Mouse (Mus musculus) CH12F3 (cell line): Measurements from ENCODE around the gene Eipr1.
"Not testable (repeated sequence)": the region's sequence is repeated elsewhere in the genome, so short reads cannot be mapped to it uniquely, and the experiment has no call there.

Source experiments
- in situ Hi-C: fragments of 300-500 bp; cut with MboI; formaldehyde crosslinking; loops from 2 replicates; pipeline ENCODE4 v1.14.3; 2020; ENCODE audit warnings: low sequenced_read_pairs

Eipr1 gene

GRCm38 (mm10) chr12:28751508-28752263, at the start of gene Eipr1:
Gene Eipr1, plus strand, starts transcription at chr12:28751803.
- in situ Hi-C loops = no loop called here

DNA sequence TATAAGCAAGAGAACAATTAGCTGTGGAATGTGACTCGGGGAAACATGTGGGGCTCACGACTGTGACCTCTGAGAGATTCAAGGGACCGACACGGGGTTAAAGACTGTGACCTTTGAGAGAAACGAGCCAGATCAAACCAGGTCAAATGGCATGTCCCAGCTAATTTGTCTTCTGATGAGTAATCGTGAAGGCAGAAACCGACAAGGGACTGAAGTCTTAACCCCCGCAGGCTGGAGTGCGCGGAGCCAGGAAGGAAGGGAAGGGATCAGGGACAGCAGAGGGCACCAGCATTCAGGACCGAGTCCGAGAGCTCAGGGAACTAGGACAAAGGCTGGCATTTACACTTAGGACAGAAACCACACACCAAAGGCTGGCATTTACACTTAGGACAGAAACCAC, 47.2 kb upstream of the Eipr1 start:
- in situ Hi-C loops = no loop called here

DNA sequence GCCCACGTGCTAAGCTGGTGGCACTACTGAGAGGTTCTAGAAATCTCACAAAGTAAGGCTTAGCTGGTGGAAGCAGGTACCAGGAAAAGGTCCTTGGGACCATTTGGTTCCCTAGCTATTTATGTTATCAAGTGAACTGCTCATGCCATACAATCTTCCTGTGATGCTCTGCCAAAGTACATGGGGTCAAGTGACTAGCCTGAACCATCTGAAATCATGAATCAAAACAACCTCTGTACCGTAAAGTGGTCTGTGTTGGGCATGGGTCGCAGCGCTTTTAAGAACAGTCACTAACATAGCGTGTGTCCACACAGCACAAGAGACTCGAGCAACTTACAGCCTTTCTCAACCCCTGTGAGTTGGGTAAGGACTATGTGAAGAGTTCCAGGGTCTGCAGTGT, 46.4 kb upstream of the Eipr1 start:
- in situ Hi-C loops = no loop called here

DNA sequence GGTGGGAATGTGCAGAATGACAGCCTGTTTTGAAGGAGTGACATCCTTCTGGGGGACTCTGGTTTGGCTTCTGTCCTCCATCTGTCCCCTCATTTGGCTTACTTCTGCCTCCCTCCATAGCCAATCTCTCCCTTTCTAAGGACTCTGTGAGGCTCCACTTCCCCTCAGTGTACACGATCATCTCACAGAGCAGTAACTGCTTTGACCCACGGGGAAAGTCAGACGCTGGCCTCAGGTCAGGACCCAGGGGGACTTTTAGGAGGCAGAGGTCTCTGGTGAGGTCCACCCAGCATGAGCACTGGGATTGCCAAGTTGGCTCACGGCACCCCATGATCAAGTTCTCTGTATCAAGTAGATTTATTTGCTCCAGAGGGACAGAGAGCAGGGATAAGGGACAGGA, 43.4 kb upstream of the Eipr1 start:
- in situ Hi-C loops = no loop called here

GRCm38 (mm10) chr12:28710566-28711185, 40.9 kb upstream of the Eipr1 start:
- in situ Hi-C loops = no loop called here

DNA sequence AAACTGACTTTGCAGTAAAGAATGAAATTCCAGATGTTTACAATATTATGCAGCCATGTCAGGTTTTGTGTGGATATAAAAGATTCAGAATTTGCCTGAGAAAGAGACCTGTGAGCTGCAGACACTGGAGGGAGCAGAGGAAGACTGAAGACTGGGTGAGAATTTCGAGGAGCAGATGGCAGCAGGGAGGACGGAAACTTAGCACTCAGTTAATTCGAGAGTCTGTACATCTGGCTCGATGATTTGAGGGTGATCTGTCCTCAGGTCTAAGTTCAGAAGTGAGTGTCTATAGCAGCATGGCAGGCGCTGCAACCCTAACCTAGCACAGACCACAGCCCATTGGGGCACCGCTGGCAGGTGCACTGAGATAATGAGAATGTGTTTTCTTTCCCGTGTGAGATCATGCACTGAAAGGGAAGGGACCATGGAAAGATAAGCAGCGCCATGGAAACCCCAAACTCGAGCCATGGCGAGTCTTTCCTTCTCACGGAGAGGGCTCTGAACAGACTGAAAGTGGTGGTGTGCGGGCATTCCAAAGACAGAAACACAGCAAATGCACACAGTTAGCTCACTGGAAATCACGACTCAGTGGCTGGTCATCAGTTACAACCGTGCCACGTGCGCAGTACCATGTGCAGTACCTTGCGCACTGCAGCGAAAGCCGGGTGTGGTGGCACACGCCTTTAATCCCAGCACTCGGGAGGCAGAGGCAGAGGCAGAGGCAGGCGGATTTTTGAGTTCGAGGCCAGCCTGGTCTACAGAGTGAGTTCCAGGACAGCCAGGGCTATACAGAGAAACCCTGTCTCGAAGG, 36.6 kb upstream of the Eipr1 start:
- in situ Hi-C loops = no loop called here

DNA sequence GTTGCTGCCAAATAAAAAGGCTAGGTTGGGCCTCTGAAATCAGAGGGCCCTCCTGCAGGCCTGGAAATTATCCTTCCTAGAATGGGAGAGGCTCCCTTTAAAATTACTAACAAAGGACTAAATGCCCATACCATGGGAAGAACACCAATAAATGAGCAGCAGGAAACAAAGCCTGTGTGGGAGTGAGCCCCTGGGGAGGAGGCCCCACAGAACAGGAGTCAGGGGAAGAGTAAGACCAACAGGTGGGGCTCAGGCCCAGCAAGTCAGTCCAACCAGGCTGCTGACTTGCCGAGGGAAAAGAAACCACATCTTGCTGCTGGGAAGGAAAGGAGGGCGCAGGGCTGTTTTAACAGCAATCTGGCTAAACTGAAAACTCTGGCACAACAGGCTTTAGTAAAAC, 34.5 kb upstream of the Eipr1 start:
- in situ Hi-C loops = no loop called here

DNA sequence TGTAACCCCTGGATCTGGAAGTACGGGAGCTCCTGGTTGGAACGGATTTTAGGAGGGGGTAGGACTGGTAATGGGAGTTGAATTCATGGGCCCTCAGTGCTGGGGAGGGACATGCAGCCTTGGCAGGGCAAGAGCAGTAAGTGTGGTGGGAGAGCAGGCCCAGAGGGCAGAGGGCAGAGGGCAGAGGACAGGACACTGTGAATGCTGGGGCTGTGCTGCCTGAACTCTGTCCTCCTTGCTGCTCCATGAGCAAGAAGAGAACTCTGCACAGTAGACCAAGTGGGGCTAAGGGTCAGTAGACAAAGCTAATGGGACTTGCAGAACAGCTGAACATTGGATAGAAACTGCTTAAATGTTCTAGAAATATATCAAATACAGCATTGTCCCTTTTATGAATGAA, 33.5 kb upstream of the Eipr1 start:
- in situ Hi-C loops = no loop called here

DNA sequence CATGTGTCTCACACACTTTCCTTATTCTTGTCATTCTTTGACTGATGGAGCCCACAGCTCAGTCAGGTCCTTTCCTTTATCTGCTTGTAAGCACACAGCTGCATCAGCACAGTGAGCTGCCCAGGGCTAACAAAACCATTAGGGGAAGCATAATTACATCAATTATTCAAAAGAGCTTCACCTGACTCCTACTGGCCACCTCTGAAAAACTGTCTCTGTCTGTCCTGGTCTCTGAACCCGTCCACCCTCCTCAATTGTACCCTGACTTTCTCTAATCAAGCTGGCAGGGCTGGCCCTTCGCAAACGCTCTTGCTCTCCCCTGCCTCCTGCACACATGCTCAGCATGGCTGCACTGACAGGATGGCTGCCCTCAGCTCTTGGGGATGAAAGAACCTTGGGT, 27.2 kb upstream of the Eipr1 start:
- in situ Hi-C loops = no loop called here

DNA sequence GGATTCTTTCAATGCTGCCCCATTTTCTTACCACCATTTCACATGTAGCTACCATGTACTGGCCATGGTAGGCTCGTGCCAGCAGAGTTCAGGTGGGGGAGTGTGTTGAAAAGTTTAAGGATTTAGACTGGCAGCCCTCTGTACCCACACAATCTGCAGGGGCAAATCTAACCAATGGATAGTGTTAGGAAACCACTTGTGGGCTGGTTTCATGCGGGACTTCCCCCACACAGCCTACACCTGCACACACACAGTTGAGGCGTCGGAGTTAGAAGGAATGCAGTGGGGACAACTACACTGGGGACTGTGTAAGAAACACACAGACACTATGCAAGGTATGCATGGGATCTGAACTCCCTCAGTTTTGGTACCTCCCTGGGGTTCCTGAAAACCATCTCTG, 25.4 kb upstream of the Eipr1 start:
- in situ Hi-C loops = no loop called here

- in situ Hi-C loops = no loop called here
These were observed 24.5 kb upstream of the Eipr1 start for GRCm38 (mm10) chr12:28727061-28727460.

DNA sequence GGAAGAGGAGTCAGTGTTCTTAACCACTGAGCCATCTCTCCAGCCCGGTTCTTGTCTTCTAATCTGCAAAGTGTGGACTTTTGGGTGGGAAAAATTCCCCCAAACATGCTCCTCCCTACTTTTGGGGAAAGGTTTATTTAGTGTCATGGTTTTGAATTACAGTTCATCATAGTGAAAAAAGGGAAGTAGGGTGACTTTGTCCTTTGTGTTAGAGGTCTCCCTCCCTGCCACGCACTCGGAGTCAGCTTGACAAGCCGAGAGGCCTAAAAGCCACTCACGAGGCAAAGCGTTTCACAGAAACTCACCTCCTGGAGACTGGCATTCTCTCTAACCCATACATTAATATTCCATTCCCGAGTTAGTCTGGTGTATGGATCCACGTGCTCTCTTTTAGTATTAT, 19.0 kb upstream of the Eipr1 start:
- in situ Hi-C loops = no loop called here

DNA sequence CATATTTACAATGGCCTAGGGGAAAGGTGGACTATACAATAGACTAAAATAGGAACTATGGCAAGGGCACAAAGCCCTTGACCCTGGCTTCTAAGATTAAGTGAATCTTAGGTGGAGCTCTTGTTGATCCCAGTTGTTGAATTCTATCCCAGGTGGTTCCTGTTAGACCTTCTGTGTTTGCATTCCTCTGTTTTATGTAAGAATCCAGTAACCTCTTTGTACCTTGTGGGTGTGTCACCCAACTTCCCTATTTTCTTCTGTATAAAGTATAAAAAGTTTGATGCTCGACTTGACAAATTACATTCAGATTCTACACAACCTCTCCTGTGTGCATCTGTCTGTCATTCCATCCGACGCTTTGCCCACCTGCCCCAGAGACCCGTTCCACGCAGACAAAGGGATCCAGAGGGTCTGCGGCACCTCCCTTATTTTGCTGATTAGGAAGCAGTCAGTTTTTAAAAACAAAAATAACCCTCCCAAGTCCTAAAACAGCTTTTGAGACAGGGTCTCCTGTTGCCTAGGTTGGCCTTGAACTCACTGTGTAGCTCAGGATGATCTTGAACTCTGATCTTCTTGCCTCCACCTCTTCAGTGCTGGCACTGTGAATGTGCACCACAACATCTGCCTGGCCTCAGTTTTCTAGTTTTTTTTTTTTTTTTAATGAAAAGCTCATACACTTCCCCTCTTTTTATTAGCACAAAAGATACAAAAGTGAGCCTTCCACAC, 17.9 kb upstream of the Eipr1 start:
- in situ Hi-C loops = not testable (repeated sequence)

GRCm38 (mm10) chr12:28734271-28734670, 17.3 kb upstream of the Eipr1 start:
- in situ Hi-C loops = no loop called here

- in situ Hi-C loops = no loop called here
These were observed 16.3 kb upstream of the Eipr1 start for GRCm38 (mm10) chr12:28735293-28735692.

GRCm38 (mm10) chr12:28743328-28743727, 8.3 kb upstream of the Eipr1 start:
- in situ Hi-C loops = no loop called here

DNA sequence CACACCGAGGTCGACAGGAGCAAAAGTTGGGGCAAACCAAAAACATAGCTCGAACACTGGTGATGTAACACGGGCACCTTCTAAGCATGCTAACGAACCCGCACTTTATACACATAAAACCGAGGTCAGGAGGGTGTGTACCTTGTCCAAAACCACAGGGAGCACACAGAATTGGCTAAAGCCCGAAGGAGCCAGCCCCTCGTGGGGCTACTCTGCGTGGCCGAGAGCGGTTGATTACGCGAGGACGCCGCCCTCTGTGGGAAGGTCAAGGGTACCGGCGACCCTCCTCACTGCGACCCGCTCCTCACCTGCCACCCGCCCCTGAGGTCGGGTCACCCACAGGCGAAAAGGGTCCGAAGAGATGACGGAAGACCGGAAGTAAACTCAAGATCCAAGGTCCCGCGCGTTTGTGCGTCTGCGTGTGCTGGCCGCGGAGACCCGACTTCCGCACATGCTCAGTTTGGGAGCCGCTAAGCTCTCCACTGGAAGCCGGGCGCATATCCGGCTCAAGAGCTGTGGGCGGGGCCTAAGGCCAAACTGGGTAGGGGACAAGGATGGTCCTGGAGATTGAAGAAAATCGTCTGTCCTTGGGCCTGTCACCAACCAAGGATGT, 1.5 kb upstream of the Eipr1 start, which contains the start of gene Trappc12:
Trappc12 (minus strand) TSS at position 452 of the 613 bp plus-strand sequence.
- in situ Hi-C loops = no loop called here

DNA sequence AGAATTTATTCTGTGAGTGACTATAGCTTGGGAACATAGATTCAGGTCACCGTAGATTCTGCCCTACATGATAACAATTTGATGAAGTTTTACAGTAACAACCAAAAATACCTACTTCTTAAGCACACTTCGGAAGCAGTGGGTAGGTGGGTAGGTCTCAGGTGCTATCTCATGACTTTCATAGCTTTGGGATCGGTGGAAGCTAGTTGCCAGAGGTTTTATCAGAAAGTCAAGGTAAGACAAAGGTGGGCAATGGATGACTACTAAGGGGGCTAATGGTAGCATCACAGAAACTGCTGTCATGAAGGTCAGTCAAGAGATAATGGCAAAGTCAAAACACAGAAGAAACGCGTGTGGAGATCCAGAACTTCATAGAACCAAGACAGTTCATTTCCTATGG, 727 bp upstream of the Eipr1 start:
- in situ Hi-C loops = no loop called here

DNA sequence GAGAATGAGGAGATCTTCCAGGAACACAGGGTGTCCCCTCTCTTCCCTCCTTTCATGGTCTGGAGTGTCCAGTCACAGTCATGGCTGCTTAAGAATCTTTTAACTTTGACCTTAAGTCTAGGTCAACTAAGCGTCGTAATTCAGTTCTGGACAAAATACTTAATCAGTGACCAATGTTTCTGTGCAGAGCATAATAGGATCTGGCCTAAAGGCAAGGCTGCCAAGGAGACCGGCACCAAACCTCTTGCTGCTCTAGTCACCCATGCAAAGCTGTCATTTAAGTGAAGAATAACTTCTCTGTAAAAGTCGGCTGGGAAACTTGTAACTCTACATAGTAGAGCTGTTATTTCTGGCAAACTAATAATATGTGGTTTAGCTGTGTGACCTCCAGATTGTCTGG, 4.4 kb downstream of the Eipr1 start:
- in situ Hi-C loops = no loop called here

DNA sequence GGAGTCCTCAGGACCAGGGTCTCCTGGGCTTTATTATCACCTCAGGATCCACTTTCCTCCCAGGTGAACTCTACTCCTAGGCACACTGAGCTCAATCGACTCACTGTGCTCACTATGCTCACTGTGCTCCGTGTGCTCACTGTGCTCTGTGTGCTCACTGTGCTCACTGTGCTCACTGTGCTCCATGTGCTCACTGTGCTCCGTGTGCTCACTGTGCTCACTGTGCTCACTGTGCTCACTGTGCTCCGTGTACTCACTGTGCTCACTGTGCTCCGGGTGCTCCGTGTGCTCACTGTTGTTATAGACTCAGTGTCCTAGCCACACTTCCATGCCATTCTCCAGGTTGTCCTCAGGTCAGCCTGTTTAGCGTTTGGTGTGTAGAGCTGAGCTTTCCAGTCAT, 18.4 kb downstream of the Eipr1 start:
- in situ Hi-C loops = no loop called here

- in situ Hi-C loops = no loop called here
These were observed 22.2 kb downstream of the Eipr1 start for GRCm38 (mm10) chr12:28773815-28774214.
